Mouse (Mus musculus) neutrophil, adult 65 days (primary cell): ENCODE measurements around the gene Serpind1. TPM values are rescaled to one million over a fixed set of nuclear protein-coding genes. Genes with fewer than 3 reads are reported as not detected.

Source experiments
- total RNA-seq: library from RNA; stranded (reverse); gene quantifications from 2 replicates; pipeline ENCODE4 v1.2.4, GENCODE M21; 2023

Serpind1 gene
- not detected in 2 replicates for total RNA-seq

DNA sequence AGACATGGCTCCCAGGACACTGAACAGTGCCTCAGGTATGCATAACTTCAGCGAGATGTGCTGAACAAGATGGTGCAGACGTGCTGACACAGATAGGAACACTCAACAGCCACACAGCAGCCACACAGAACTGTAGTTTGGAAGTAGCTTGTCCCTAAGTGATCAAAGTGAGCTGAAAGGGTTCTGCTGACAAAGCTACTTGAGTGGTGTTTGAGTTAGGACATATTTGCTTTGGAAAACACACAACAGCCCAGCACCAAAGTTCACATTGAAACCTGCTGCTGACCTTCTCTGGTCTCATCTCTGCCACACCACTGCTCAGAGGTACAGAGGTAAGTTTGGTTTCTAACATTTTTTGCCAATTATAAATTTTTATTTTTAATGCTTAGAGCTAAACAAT is at the start of gene Serpind1:
Gene Serpind1, plus strand, starts transcription at position 256 of the 400 bp plus-strand sequence.

Other genes with a start within 250 kb of the Serpind1 start
- 63.4 and 77.0 TPM in 2 replicates for gene Ppil2, start 220.1 kb upstream of the Serpind1 start, total RNA-seq
- gene 2610318N02Rik, start 206.2 kb upstream of the Serpind1 start, total RNA-seq = 4.2 and 5.7 TPM in 2 replicates
- gene Sdf2l1, start 199.0 kb upstream of the Serpind1 start, total RNA-seq = 37.5 and 40.5 TPM in 2 replicates
- gene Ydjc, start 186.8 kb upstream of the Serpind1 start, total RNA-seq = 4.4 and 6.4 TPM in 2 replicates
- gene Ccdc116, start 184.1 kb upstream of the Serpind1 start, total RNA-seq = 1.1 and 2.1 TPM in 2 replicates
- gene Ube2l3, start 128.7 kb upstream of the Serpind1 start, total RNA-seq = 141 and 143 TPM in 2 replicates
- 0.41 TPM in 1 of 2 replicates, not detected in the other for gene Rimbp3, start 122.8 kb upstream of the Serpind1 start, total RNA-seq
- gene Hic2, start 97.8 kb upstream of the Serpind1 start, total RNA-seq = 1.9 and 3.3 TPM in 2 replicates
- 2.8 and 2.9 TPM in 2 replicates for gene Tmem191c, start 55.3 kb upstream of the Serpind1 start, total RNA-seq
- 16.2 and 17.0 TPM in 2 replicates for gene Snap29, start 74.6 kb downstream of the Serpind1 start, total RNA-seq
- gene Pi4ka, start 74.9 kb downstream of the Serpind1 start, total RNA-seq = 37.3 and 49.3 TPM in 2 replicates
- gene Crkl, start 120.6 kb downstream of the Serpind1 start, total RNA-seq = 45.7 and 53.5 TPM in 2 replicates
- gene Aifm3, start 158.2 kb downstream of the Serpind1 start, total RNA-seq = not detected in 2 replicates
- 20.2 and 22.6 TPM in 2 replicates for gene Lztr1, start 177.3 kb downstream of the Serpind1 start, total RNA-seq
- 13.3 and 19.2 TPM in 2 replicates for gene Thap7, start 199.8 kb downstream of the Serpind1 start, total RNA-seq
- not detected in 2 replicates for gene Lrrc74b, start 229.9 kb downstream of the Serpind1 start, total RNA-seq
- gene P2rx6, start 230.5 kb downstream of the Serpind1 start, total RNA-seq = not detected in 2 replicates